Mouse (Mus musculus) midbrain, postnatal 0 days (tissue): Measurements from ENCODE around the gene Bnip2. TPM values are rescaled to one million over a fixed set of nuclear protein-coding genes. Genes with fewer than 3 reads are reported as not detected.

Experiments
- ATAC-seq: fragments of 200-750 bp; cut with Nextera tagmentation; 2 replicates; pipeline ENCODE4 v1.8.0; 2017; ENCODE audit warnings: moderate number of reproducible peaks, mild to moderate bottlenecking, moderate TSS enrichment, moderate library complexity; ENCODE audit not compliant: low FRiP score
- DNase-seq: peaks from one replicate; pipeline ENCODE4 v3.0.0-alpha.2; 2015; ENCODE audit warnings: low spot score
- H3K27ac ChIP-seq: fragments of 300-500 bp; sonication (generic); 2 replicates; pipeline ENCODE4 v1.5.1; 2014; ENCODE audit warnings: low read depth, mild to moderate bottlenecking, low read length, mixed read lengths
- H3K27me3 ChIP-seq: fragments of 300-500 bp; sonication (generic); 2 replicates; pipeline ENCODE4 v1.6.1; 2014; ENCODE audit warnings: low read length, control low read depth, mixed read lengths; ENCODE audit not compliant: insufficient read depth
- H3K36me3 ChIP-seq: fragments of 300-500 bp; sonication (generic); 2 replicates; pipeline ENCODE4 v1.6.1; 2014; ENCODE audit warnings: low read length, control low read depth, mixed read lengths; ENCODE audit not compliant: insufficient read depth
- H3K4me1 ChIP-seq: fragments of 300-500 bp; sonication (generic); 2 replicates; pipeline ENCODE4 v1.6.1; 2014; ENCODE audit warnings: mild to moderate bottlenecking, control low read depth, antibody characterized with exemption, low read length, mixed read lengths; ENCODE audit not compliant: insufficient read depth
- H3K4me2 ChIP-seq: fragments of 300-500 bp; sonication (generic); 2 replicates; pipeline ENCODE4 v1.6.1; 2014; ENCODE audit warnings: low read depth, mild to moderate bottlenecking, low read length, mixed read lengths; ENCODE audit not compliant: poor library complexity, severe bottlenecking
- H3K4me3 ChIP-seq: fragments of 300-500 bp; sonication (generic); 2 replicates; pipeline ENCODE4 v1.5.1; 2014; ENCODE audit warnings: low read depth, mild to moderate bottlenecking, low read length, moderate library complexity
- H3K9ac ChIP-seq: fragments of 300-500 bp; sonication (generic); replicated peaks from 2 replicates; pipeline ENCODE4 v1.6.1; 2014; ENCODE audit warnings: mild to moderate bottlenecking, low read length, moderate library complexity, mixed read lengths; ENCODE audit not compliant: poor library complexity, severe bottlenecking
- H3K9me3 ChIP-seq: fragments of 300-500 bp; sonication (generic); 2 replicates; pipeline ENCODE4 v1.6.1; 2016; ENCODE audit warnings: low read length, control low read depth
- CTCF ChIP-seq: IDR thresholded peaks from 2 replicates; pipeline ENCODE4 v1.5.1; 2016; ENCODE audit warnings: antibody characterized with exemption, mild to moderate bottlenecking
- WGBS: fragments of 180-500 bp; shearing (Covaris S2); extraction: QIAGEN DNeasy Blood & Tissue Kit; methylation state at CpG from one replicate; pipeline ENCODE4 v1.1.7; 2014; 5-methylcytosine and 5-hydroxymethylcytosine counted together
- polyA plus RNA-seq: library from polyadenylated mRNA; unstranded; fragments of >200 nt; fragmentation: Nextera tagmentation; extraction: Ambion mirVana; gene quantifications from 2 replicates; pipeline ENCODE4 v1.2.1, GENCODE M21; 2015
- total RNA-seq: library from RNA; depleted of rRNA; stranded (reverse); fragments of >200 nt; gene quantifications from 2 replicates; pipeline ENCODE4 v1.2.3, GENCODE M21; 2014

The Bnip2 gene
- total and polyA plus RNA-seq, 2 experiments from 2014 or later = 41.5 to 45.9 TPM

GRCm38 (mm10) chr9:69964370-69964769, 24.9 kb upstream of the Bnip2 start:
- H3K4me3 ChIP-seq = no peak overlapping the region
- no peak overlapping the region for H3K27ac ChIP-seq
- no peaks in the 10 kb centered on the region for H3K27me3 ChIP-seq
- WGBS = 81% methylated on average over 3 of the region's 3 CpGs
- DNase-seq = no peak
- no peak overlapping the region for H3K4me2 ChIP-seq
- H3K9me3 ChIP-seq = no peaks in the 10 kb centered on the region
- H3K36me3 ChIP-seq = no peaks in the 10 kb centered on the region
- H3K9ac ChIP-seq = no peak overlapping the region
- no peaks in the 10 kb centered on the region for H3K4me1 ChIP-seq
- ATAC-seq = no peak
- TF ChIP-seq CTCF = no peak

- no peak for DNase-seq
- ATAC-seq = no peak
- Histone ChIP-seq H3K36me3 (no peaks in the 10 kb centered on the region), H3K27ac (no peak overlapping the region), H3K9me3 (no peaks in the 10 kb centered on the region), H3K4me2 (no peak overlapping the region), H3K27me3 (no peaks in the 10 kb centered on the region), H3K4me1 (peaks cover 2% of the 10 kb centered on the region), H3K9ac (no peak overlapping the region), H3K4me3 (no peak overlapping the region)
- no peak for TF ChIP-seq CTCF
- WGBS = 86% methylated on average over 1 of the region's 1 CpGs
Measured at GRCm38 (mm10) chr9:69985526-69985925, 3.7 kb upstream of the Bnip2 start.

- Histone ChIP-seq H3K27me3 (no peaks in the 10 kb centered on the region), H3K36me3 (no peaks in the 10 kb centered on the region), H3K4me1 (peaks cover 5% of the 10 kb centered on the region), H3K27ac (no peak overlapping the region), H3K9ac (no peak overlapping the region), H3K9me3 (no peaks in the 10 kb centered on the region), H3K4me3 (no peak overlapping the region), H3K4me2 (no peak overlapping the region)
- 81% methylated on average over 10 of the region's 10 CpGs for WGBS
- ATAC-seq (no peak), DNase-seq (no peak)
- no peak for TF ChIP-seq CTCF
Measured at GRCm38 (mm10) chr9:69986063-69986462, 3.2 kb upstream of the Bnip2 start.

GRCm38 (mm10) chr9:69986571-69986970, 2.7 kb upstream of the Bnip2 start:
- DNase-seq = no peak
- no peak for TF ChIP-seq CTCF

GRCm38 (mm10) chr9:69987579-69987978, 1.7 kb upstream of the Bnip2 start:
- ATAC-seq (no peak), DNase-seq (peak; percentile 78)
- Histone ChIP-seq H3K27ac (no peak overlapping the region), H3K4me2 (no peak overlapping the region), H3K4me1 (peaks cover 5% of the 10 kb centered on the region), H3K9me3 (no peaks in the 10 kb centered on the region), H3K9ac (no peak overlapping the region), H3K27me3 (no peaks in the 10 kb centered on the region), H3K4me3 (no peak overlapping the region), H3K36me3 (no peaks in the 10 kb centered on the region; the same call in 1 of the 2 replicates)
- TF ChIP-seq CTCF = peak; percentile 89
- under 1% methylated on average over 3 of the region's 3 CpGs for WGBS

More at GRCm38 (mm10) chr9:69986571-69986970, 2.7 kb upstream of the Bnip2 start:
- H3K27me3 ChIP-seq = no peaks in the 10 kb centered on the region
- no peaks in the 10 kb centered on the region for H3K36me3 ChIP-seq
- no peak for ATAC-seq
- no peaks in the 10 kb centered on the region for H3K9me3 ChIP-seq
- no peak overlapping the region for H3K4me2 ChIP-seq
- no peak overlapping the region for H3K27ac ChIP-seq
- no peak overlapping the region for H3K9ac ChIP-seq
- WGBS = 90% methylated on average over 5 of the region's 5 CpGs
- peaks cover 5% of the 10 kb centered on the region for H3K4me1 ChIP-seq
- no peak overlapping the region for H3K4me3 ChIP-seq

GRCm38 (mm10) chr9:69988706-69989302, 462 bp upstream of the Bnip2 start:
- 37% methylated on average over 16 of the region's 16 CpGs for WGBS
- H3K27me3 ChIP-seq = no peaks in the 10 kb centered on the region
- ATAC-seq = no peak

More at GRCm38 (mm10) chr9:69988706-69989302, 462 bp upstream of the Bnip2 start:
- H3K27ac ChIP-seq = peak overlapping the region; percentile 93; the same call in 1 of the 2 replicates
- peak overlapping the region; percentile 98 for H3K9ac ChIP-seq
- TF ChIP-seq CTCF = no peak
- H3K4me3 ChIP-seq = peak overlapping the region; percentile 99
- peak overlapping the region; percentile 49 for H3K4me2 ChIP-seq
- no peaks in the 10 kb centered on the region; the same call in 1 of the 2 replicates for H3K36me3 ChIP-seq
- no peaks in the 10 kb centered on the region for H3K9me3 ChIP-seq
- H3K4me1 ChIP-seq = peaks cover 5% of the 10 kb centered on the region
- DNase-seq = no peak
